Mouse (Mus musculus) lung, postnatal 0 days (tissue): ENCODE data around the gene Hif3a. TPM values are rescaled to one million over a fixed set of nuclear protein-coding genes. Genes with fewer than 3 reads are reported as not detected.

Source experiments
- ATAC-seq: fragments of 200-750 bp; cut with Nextera tagmentation; 2 replicates; pipeline ENCODE4 v1.8.0; 2017; ENCODE audit warnings: moderate library complexity
- DNase-seq: peaks from one replicate; pipeline ENCODE4 v3.0.0-alpha.2; 2016; ENCODE audit warnings: low spot score
- H3K27ac ChIP-seq: fragments of 300-500 bp; sonication (generic); 2 replicates; pipeline ENCODE4 v1.5.1; 2014; ENCODE audit warnings: antibody characterized with exemption, mild to moderate bottlenecking, low read length, mixed read lengths
- H3K27me3 ChIP-seq: fragments of 300-500 bp; sonication (generic); replicated peaks from 2 replicates; pipeline ENCODE4 v1.6.1; 2014; ENCODE audit warnings: low read length, mixed read lengths; ENCODE audit not compliant: insufficient read depth
- H3K36me3 ChIP-seq: fragments of 300-500 bp; sonication (generic); 2 replicates; pipeline ENCODE4 v1.6.1; 2014; ENCODE audit warnings: low read length, mixed read lengths; ENCODE audit not compliant: insufficient read depth
- H3K4me1 ChIP-seq: fragments of 300-500 bp; sonication (generic); 2 replicates; pipeline ENCODE4 v1.6.1; 2014; ENCODE audit warnings: antibody characterized with exemption, low read depth, low read length, mixed read lengths; ENCODE audit not compliant: insufficient read depth
- H3K4me2 ChIP-seq: fragments of 300-500 bp; sonication (generic); replicated peaks from 2 replicates; pipeline ENCODE4 v1.6.1; 2014; ENCODE audit warnings: low read depth, mild to moderate bottlenecking, low read length, moderate library complexity, mixed read lengths
- H3K4me3 ChIP-seq: fragments of 300-500 bp; sonication (generic); 2 replicates; pipeline ENCODE4 v1.5.1; 2014; ENCODE audit warnings: low read depth, low read length
- H3K9ac ChIP-seq: fragments of 300-500 bp; sonication (generic); replicated peaks from 2 replicates; pipeline ENCODE4 v1.6.1; 2014; ENCODE audit warnings: low read depth, mild to moderate bottlenecking
- H3K9me3 ChIP-seq: fragments of 300-500 bp; sonication (generic); 2 replicates; pipeline ENCODE4 v1.6.1; 2016; ENCODE audit warnings: low read length, mixed read lengths
- CTCF ChIP-seq: IDR thresholded peaks from 2 replicates; pipeline ENCODE4 v1.5.1; 2016; ENCODE audit warnings: antibody characterized with exemption, mild to moderate bottlenecking
- EP300 ChIP-seq: IDR thresholded peaks from 2 replicates; pipeline ENCODE4 v1.6.1; 2016; ENCODE audit warnings: antibody characterized with exemption, mild to moderate bottlenecking, control low read depth
- WGBS: fragments of 180-500 bp; shearing (Covaris S2); extraction: QIAGEN DNeasy Blood & Tissue Kit; methylation state at CpG from one replicate; pipeline ENCODE4 v1.1.7; 2014; 5-methylcytosine and 5-hydroxymethylcytosine counted together
- polyA plus RNA-seq: library from polyadenylated mRNA; unstranded; fragments of >200 nt; fragmentation: Nextera tagmentation; extraction: Ambion mirVana; gene quantifications from 2 replicates; pipeline ENCODE4 v1.2.1, GENCODE M21; 2015

The Hif3a gene
- polyA plus RNA-seq, 1 experiment from 2014 or later: 8.2 TPM

GRCm38 (mm10) chr7:16991681-16992450 is 70.4 kb downstream of the Hif3a start:
- DNase-seq: peak; percentile 68
- H3K4me1 ChIP-seq: peaks cover 14% of the 10 kb centered on the region
- ATAC-seq: peak; percentile 31
- no peak overlapping the region for H3K9ac ChIP-seq
- H3K9me3 ChIP-seq: no peaks in the 10 kb centered on the region
- H3K4me3 ChIP-seq: no peak overlapping the region
- no peak overlapping the region for H3K4me2 ChIP-seq
- 34% methylated on average over 18 of the region's 18 CpGs for WGBS
- no peak for TF ChIP-seq EP300
- no peak for TF ChIP-seq CTCF
- no peaks in the 10 kb centered on the region for H3K36me3 ChIP-seq
- H3K27me3 ChIP-seq: no peaks in the 10 kb centered on the region
- peak overlapping the region; percentile 69 for H3K27ac ChIP-seq

- no peaks in the 10 kb centered on the region for H3K9me3 ChIP-seq
- peak; percentile 72 for DNase-seq
- H3K4me3 ChIP-seq: no peak overlapping the region
- TF ChIP-seq CTCF (no peak), EP300 (0 out of 2 replicates have a peak, but pooled peaks have one; percentile 27)
- H3K27ac ChIP-seq: peak overlapping the region; percentile 57
- no peaks in the 10 kb centered on the region for H3K36me3 ChIP-seq
- peaks cover 8% of the 10 kb centered on the region for H3K4me1 ChIP-seq
- H3K9ac ChIP-seq: no peak overlapping the region
- H3K27me3 ChIP-seq: no peaks in the 10 kb centered on the region
- WGBS: 22% methylated on average over 15 of the region's 15 CpGs
- 0 out of 2 replicates have a peak overlapping the region, but pooled peaks have one; percentile 11 for H3K4me2 ChIP-seq
- no peak for ATAC-seq
Measured at GRCm38 (mm10) chr7:16990006-16990744, 72.1 kb downstream of the Hif3a start.

- no peak overlapping the region for H3K4me3 ChIP-seq
- H3K4me2 ChIP-seq: no peak overlapping the region
- DNase-seq: peak; percentile 58
- no peak overlapping the region for H3K9ac ChIP-seq
- H3K27me3 ChIP-seq: no peaks in the 10 kb centered on the region
- TF ChIP-seq CTCF (no peak), EP300 (peak; percentile 79)
- WGBS: 37% methylated on average over 3 of the region's 3 CpGs
- peaks cover 7% of the 10 kb centered on the region for H3K4me1 ChIP-seq
- H3K27ac ChIP-seq: no peak overlapping the region
- peak; percentile 31 for ATAC-seq
- H3K36me3 ChIP-seq: no peaks in the 10 kb centered on the region
- H3K9me3 ChIP-seq: no peaks in the 10 kb centered on the region
Measured at GRCm38 (mm10) chr7:16988405-16988804, 73.8 kb downstream of the Hif3a start.

GRCm38 (mm10) chr7:16987541-16988149 is 74.6 kb downstream of the Hif3a start:
- Histone ChIP-seq H3K27me3 (no peaks in the 10 kb centered on the region), H3K4me1 (peaks cover 5% of the 10 kb centered on the region; the same call in 1 of the 2 replicates), H3K9me3 (no peaks in the 10 kb centered on the region), H3K27ac (no peak overlapping the region), H3K36me3 (no peaks in the 10 kb centered on the region), H3K4me2 (no peak overlapping the region), H3K4me3 (no peak overlapping the region), H3K9ac (no peak overlapping the region)
- 39% methylated on average over 7 of the region's 7 CpGs for WGBS
- ATAC-seq: no peak
- DNase-seq: no peak
- TF ChIP-seq CTCF (no peak), EP300 (no peak)

- H3K4me2 ChIP-seq: no peak within 1 kb of the TSS
- no peaks in the 10 kb centered on the region for H3K27me3 ChIP-seq
- ATAC-seq: no peak
- TF ChIP-seq CTCF (no peak), EP300 (no peak)
- peak; percentile 59 for DNase-seq
- H3K4me1 ChIP-seq: no peaks in the 10 kb centered on the region
- no peak within 1 kb of the TSS for H3K27ac ChIP-seq
- H3K4me3 ChIP-seq: no peak within 1 kb of the TSS
- no peak within 1 kb of the TSS for H3K9ac ChIP-seq
- H3K36me3 ChIP-seq: no peaks in the 10 kb centered on the region
- WGBS: 29% methylated on average over 26 of the region's 26 CpGs
- H3K9me3 ChIP-seq: no peaks in the 10 kb centered on the region
Measured at GRCm38 (mm10) chr7:16982859-16983568, 79.2 kb downstream of the Hif3a start, which contains the start of gene Gm42372. Gene Gm42372, plus strand, starts transcription at chr7:16983086.

Other genes starting within 250 kb of the Hif3a start
- gene Strn4, start 246.5 kb downstream of the Hif3a start, polyA plus RNA-seq: 57.7 and 60.7 TPM in 2 replicates
- gene Fkrp, start 245.7 kb downstream of the Hif3a start, polyA plus RNA-seq: 22.3 and 23.5 TPM in 2 replicates
- 26.1 and 29.0 TPM in 2 replicates for gene Prkd2, start 219.5 kb downstream of the Hif3a start, polyA plus RNA-seq
- 4.2 and 4.3 TPM in 2 replicates for gene Dact3, start 187.1 kb downstream of the Hif3a start, polyA plus RNA-seq
- 5.2 and 6.6 TPM in 2 replicates for gene Gng8, start 170.6 kb downstream of the Hif3a start, polyA plus RNA-seq
- gene Ptgir, start 155.9 kb downstream of the Hif3a start, polyA plus RNA-seq: 2.0 and 2.4 TPM in 2 replicates
- gene Calm3, start 138.3 kb downstream of the Hif3a start, polyA plus RNA-seq: 61.7 and 63.6 TPM in 2 replicates
- gene Pnmal2, start 117.7 kb downstream of the Hif3a start, polyA plus RNA-seq: 1.9 and 2.0 TPM in 2 replicates
- gene Pnmal1, start 102.7 kb downstream of the Hif3a start, polyA plus RNA-seq: 0.04 TPM in 1 of 2 replicates, not detected in the other
- 0.02 and 0.04 TPM in 2 replicates for gene Gm42372, start 79.3 kb downstream of the Hif3a start, polyA plus RNA-seq
- 7.8 and 8.0 TPM in 2 replicates for gene Ccdc8, start 69.7 kb downstream of the Hif3a start, polyA plus RNA-seq
- 65.1 and 71.8 TPM in 2 replicates for gene Ppp5c, start 34.5 kb downstream of the Hif3a start, polyA plus RNA-seq
- gene Psg16, start 11.6 kb upstream of the Hif3a start, polyA plus RNA-seq: 0.18 and 0.21 TPM in 2 replicates
- not detected in 2 replicates for gene Ceacam3, start 87.9 kb upstream of the Hif3a start, polyA plus RNA-seq
- gene Psg29, start 141.1 kb upstream of the Hif3a start, polyA plus RNA-seq: not detected in 2 replicates